Mouse (Mus musculus): Measurements from ENCODE around the gene Sned1.

Gene Sned1

GRCm38 (mm10) chr1:93326446-93326845 lies 90.8 kb downstream of the Sned1 start:
- DNase-seq, result no peak

- no peak for DNase-seq
Observed at GRCm38 (mm10) chr1:93334621-93335020, 99.0 kb downstream of the Sned1 start.

GRCm38 (mm10) chr1:93342648-93343503 lies 107.2 kb downstream of the Sned1 start, which contains the start of the genes Ppp1r7 and Pask:
Gene Ppp1r7 (plus strand): TSS chr1:93342854.
Gene Pask (minus strand): TSS chr1:93343482.
- peak; percentile 97 for DNase-seq

GRCm38 (mm10) chr1:93343504-93344047 lies 107.9 kb downstream of the Sned1 start:
- DNase-seq, result peak; percentile 96

- no peak for DNase-seq
Observed at GRCm38 (mm10) chr1:93347176-93347575, 111.5 kb downstream of the Sned1 start.

- peak; percentile 11 for DNase-seq
Observed at GRCm38 (mm10) chr1:93349701-93350100, 114.1 kb downstream of the Sned1 start.

Data from layer of hippocampus, adult 9-11 months (tissue).